Mouse (Mus musculus): ENCODE results near the gene Crls1. TPM values are rescaled to one million over a fixed set of nuclear protein-coding genes. Genes with fewer than 3 reads are reported as not detected.

Crls1 gene
- polyA plus RNA-seq, 2 experiments = 33.5 to 35.5 TPM

GRCm38 (mm10) chr2:132901636-132902035 is 55.2 kb downstream of the Crls1 start:
- Histone ChIP-seq H3K36me3 (ENCODE audit: control insufficient read depth, insufficient read depth, low read length) (no peaks in the 10 kb centered on the region), H3K4me1 (ENCODE audit: control insufficient read depth, insufficient read depth, low read length) (no peaks in the 10 kb centered on the region), H3K27me3 (ENCODE audit: control insufficient read depth, insufficient read depth, low read length) (no peaks in the 10 kb centered on the region), H3K4me3 (replicated peaks; ENCODE audit: low read length) (no peak overlapping the region), H3K9me3 (ENCODE audit: control insufficient read depth, low read length) (no peaks in the 10 kb centered on the region), H3K9ac (ENCODE audit: low read depth, low read length, severe bottlenecking) (no peak overlapping the region), H3K27ac (replicated peaks; ENCODE audit: low read depth, low read length) (no peak overlapping the region), H3K4me2 (replicated peaks; ENCODE audit: low read depth, low read length, severe bottlenecking) (no peak overlapping the region)
- ATAC-seq (ENCODE audit: low FRiP score, low read depth) = no peak
- no peak for DNase-seq (ENCODE audit: low spot score)
- TF ChIP-seq POLR2A (IDR thresholded peaks at IDR 0.05; ENCODE audit: borderline replicate concordance, extremely low read depth, insufficient read depth, insufficient read length) = no peak
- 89% methylated on average over 4 of the region's 4 CpGs for WGBS

GRCm38 (mm10) chr2:132902056-132902455 is 55.6 kb downstream of the Crls1 start:
- TF ChIP-seq POLR2A (IDR thresholded peaks at IDR 0.05; ENCODE audit: borderline replicate concordance, extremely low read depth, insufficient read depth, insufficient read length) = no peak
- Histone ChIP-seq H3K27me3 (ENCODE audit: control insufficient read depth, insufficient read depth, low read length) (no peaks in the 10 kb centered on the region), H3K9me3 (ENCODE audit: control insufficient read depth, low read length) (no peaks in the 10 kb centered on the region), H3K4me3 (replicated peaks; ENCODE audit: low read length) (no peak overlapping the region), H3K9ac (ENCODE audit: low read depth, low read length, severe bottlenecking) (no peak overlapping the region), H3K27ac (replicated peaks; ENCODE audit: low read depth, low read length) (no peak overlapping the region), H3K36me3 (ENCODE audit: control insufficient read depth, insufficient read depth, low read length) (no peaks in the 10 kb centered on the region), H3K4me2 (replicated peaks; ENCODE audit: low read depth, low read length, severe bottlenecking) (no peak overlapping the region), H3K4me1 (ENCODE audit: control insufficient read depth, insufficient read depth, low read length) (no peaks in the 10 kb centered on the region)
- ATAC-seq (ENCODE audit: low FRiP score, low read depth) = no peak
- no peak for DNase-seq (ENCODE audit: low spot score)
- WGBS = 81% methylated on average over 3 of the region's 4 CpGs

- WGBS = 36% methylated on average over 3 of the region's 3 CpGs
- Histone ChIP-seq H3K9me3 (ENCODE audit: control insufficient read depth, low read length) (no peaks in the 10 kb centered on the region), H3K27me3 (ENCODE audit: control insufficient read depth, insufficient read depth, low read length) (no peaks in the 10 kb centered on the region), H3K36me3 (ENCODE audit: control insufficient read depth, insufficient read depth, low read length) (no peaks in the 10 kb centered on the region), H3K4me3 (replicated peaks; ENCODE audit: low read length) (no peak overlapping the region), H3K4me1 (ENCODE audit: control insufficient read depth, insufficient read depth, low read length) (no peaks in the 10 kb centered on the region), H3K27ac (replicated peaks; ENCODE audit: low read depth, low read length) (no peak overlapping the region), H3K4me2 (replicated peaks; ENCODE audit: low read depth, low read length, severe bottlenecking) (no peak overlapping the region), H3K9ac (ENCODE audit: low read depth, low read length, severe bottlenecking) (no peak overlapping the region)
- peak; percentile 81 for DNase-seq (ENCODE audit: low spot score)
- ATAC-seq (ENCODE audit: low FRiP score, low read depth) = no peak
- TF ChIP-seq POLR2A (IDR thresholded peaks at IDR 0.05; ENCODE audit: borderline replicate concordance, extremely low read depth, insufficient read depth, insufficient read length) = no peak
Measured at GRCm38 (mm10) chr2:132903498-132903897, 57.0 kb downstream of the Crls1 start.

GRCm38 (mm10) chr2:132904961-132905360 is 58.5 kb downstream of the Crls1 start:
- Histone ChIP-seq H3K9me3 (ENCODE audit: control insufficient read depth, low read length) (no peaks in the 10 kb centered on the region), H3K27me3 (ENCODE audit: control insufficient read depth, insufficient read depth, low read length) (no peaks in the 10 kb centered on the region), H3K27ac (replicated peaks; ENCODE audit: low read depth, low read length) (no peak overlapping the region), H3K9ac (ENCODE audit: low read depth, low read length, severe bottlenecking) (no peak overlapping the region), H3K4me1 (ENCODE audit: control insufficient read depth, insufficient read depth, low read length) (no peaks in the 10 kb centered on the region), H3K36me3 (ENCODE audit: control insufficient read depth, insufficient read depth, low read length) (no peaks in the 10 kb centered on the region), H3K4me3 (replicated peaks; ENCODE audit: low read length) (no peak overlapping the region), H3K4me2 (replicated peaks; ENCODE audit: low read depth, low read length, severe bottlenecking) (no peak overlapping the region)
- 73% methylated on average over 2 of the region's 2 CpGs for whole genome bisulfite sequencing
- no peak for TF ChIP-seq POLR2A (IDR thresholded peaks at IDR 0.05; ENCODE audit: borderline replicate concordance, extremely low read depth, insufficient read depth, insufficient read length)
- DNase-seq (ENCODE audit: low spot score) (no peak), ATAC-seq (ENCODE audit: low FRiP score, low read depth) (no peak)

GRCm38 (mm10) chr2:132906763-132907162 is 60.3 kb downstream of the Crls1 start:
- no peaks in the 10 kb centered on the region for H3K27me3 ChIP-seq (ENCODE audit: control insufficient read depth, insufficient read depth, low read length)

GRCm38 (mm10) chr2:132914785-132915184 is 68.3 kb downstream of the Crls1 start:
- 61% methylated on average over 1 of the region's 1 CpGs for WGBS
- ATAC-seq (ENCODE audit: low FRiP score, low read depth) (no peak), DNase-seq (ENCODE audit: low spot score) (no peak)
- Histone ChIP-seq H3K27me3 (ENCODE audit: control insufficient read depth, insufficient read depth, low read length) (no peaks in the 10 kb centered on the region), H3K4me3 (replicated peaks; ENCODE audit: low read length) (no peak overlapping the region), H3K36me3 (ENCODE audit: control insufficient read depth, insufficient read depth, low read length) (no peaks in the 10 kb centered on the region), H3K27ac (replicated peaks; ENCODE audit: low read depth, low read length) (no peak overlapping the region), H3K4me1 (ENCODE audit: control insufficient read depth, insufficient read depth, low read length) (no peaks in the 10 kb centered on the region), H3K4me2 (replicated peaks; ENCODE audit: low read depth, low read length, severe bottlenecking) (no peak overlapping the region), H3K9me3 (ENCODE audit: control insufficient read depth, low read length) (no peaks in the 10 kb centered on the region), H3K9ac (ENCODE audit: low read depth, low read length, severe bottlenecking) (no peak overlapping the region)
- no peak for TF ChIP-seq POLR2A (IDR thresholded peaks at IDR 0.05; ENCODE audit: borderline replicate concordance, extremely low read depth, insufficient read depth, insufficient read length)

More at GRCm38 (mm10) chr2:132906763-132907162, 60.3 kb downstream of the Crls1 start:
- DNase-seq (ENCODE audit: low spot score) (peak; percentile 57), ATAC-seq (ENCODE audit: low FRiP score, low read depth) (no peak)
- no peak overlapping the region for H3K4me2 ChIP-seq (replicated peaks; ENCODE audit: low read depth, low read length, severe bottlenecking)
- H3K9ac ChIP-seq (ENCODE audit: low read depth, low read length, severe bottlenecking) = no peak overlapping the region
- H3K4me1 ChIP-seq (ENCODE audit: control insufficient read depth, insufficient read depth, low read length) = no peaks in the 10 kb centered on the region
- H3K9me3 ChIP-seq (ENCODE audit: control insufficient read depth, low read length) = no peaks in the 10 kb centered on the region
- H3K36me3 ChIP-seq (ENCODE audit: control insufficient read depth, insufficient read depth, low read length) = no peaks in the 10 kb centered on the region
- 32% methylated on average over 8 of the region's 8 CpGs for WGBS
- TF ChIP-seq POLR2A (IDR thresholded peaks at IDR 0.05; ENCODE audit: borderline replicate concordance, extremely low read depth, insufficient read depth, insufficient read length) = no peak
- H3K27ac ChIP-seq (replicated peaks; ENCODE audit: low read depth, low read length) = no peak overlapping the region
- no peak overlapping the region for H3K4me3 ChIP-seq (replicated peaks; ENCODE audit: low read length)

Other genes with a start within 250 kb of the Crls1 start
- gene Shld1, start 159.7 kb upstream of the Crls1 start, polyA plus RNA-seq (2012; rRNA removed) = 16.3 and 17.4 TPM in 2 replicates
- gene Shld1, start 159.7 kb upstream of the Crls1 start, polyA plus RNA-seq (2014; fragmentation: Nextera tagmentation; extraction: Ambion mirVana) = 20.1 and 20.5 TPM in 2 replicates
- 0.13 and 0.35 TPM in 2 replicates for gene Chgb, start 65.4 kb upstream of the Crls1 start, polyA plus RNA-seq (2012; rRNA removed)
- gene Chgb, start 65.4 kb upstream of the Crls1 start, polyA plus RNA-seq (2014; fragmentation: Nextera tagmentation; extraction: Ambion mirVana) = 0.11 and 0.28 TPM in 2 replicates
- 17.3 and 22.1 TPM in 2 replicates for gene Trmt6, start 30.6 kb upstream of the Crls1 start, polyA plus RNA-seq (2012; rRNA removed)
- 27.7 and 29.1 TPM in 2 replicates for gene Trmt6, start 30.6 kb upstream of the Crls1 start, polyA plus RNA-seq (2014; fragmentation: Nextera tagmentation; extraction: Ambion mirVana)
- 8.7 and 9.6 TPM in 2 replicates for gene Mcm8, start 30.5 kb upstream of the Crls1 start, polyA plus RNA-seq (2012; rRNA removed)
- 9.1 and 13.8 TPM in 2 replicates for gene Mcm8, start 30.5 kb upstream of the Crls1 start, polyA plus RNA-seq (2014; fragmentation: Nextera tagmentation; extraction: Ambion mirVana)
- 0.31 and 0.36 TPM in 2 replicates for gene Lrrn4, start 34.2 kb downstream of the Crls1 start, polyA plus RNA-seq (2012; rRNA removed)
- 0.32 and 0.51 TPM in 2 replicates for gene Lrrn4, start 34.2 kb downstream of the Crls1 start, polyA plus RNA-seq (2014; fragmentation: Nextera tagmentation; extraction: Ambion mirVana)
- 2.9 and 3.9 TPM in 2 replicates for gene Fermt1, start 99.2 kb downstream of the Crls1 start, polyA plus RNA-seq (2012; rRNA removed)
- 16.2 and 19.5 TPM in 2 replicates for gene Fermt1, start 99.2 kb downstream of the Crls1 start, polyA plus RNA-seq (2014; fragmentation: Nextera tagmentation; extraction: Ambion mirVana)

Data from limb, embryonic 14.5 days (tissue).